Mouse (Mus musculus) left cerebral cortex, postnatal 36 days (tissue): ENCODE results near the gene Prkaa1. TPM values are rescaled to one million over a fixed set of nuclear protein-coding genes. Genes with fewer than 3 reads are reported as not detected.
"Not testable (repeated sequence)": the region's sequence is repeated elsewhere in the genome, so short reads cannot be mapped to it uniquely, and the experiment has no call there.

Experiments used
- DNase-seq, 2 experiments: peaks; one replicate each; pipeline ENCODE4 v3.0.0; 2021 to 2022; ENCODE audit warnings: low spot score in 2 of 2, mixed read lengths in 1 of 2
- intact Hi-C: fragments of 180-260 bp; cut with DNase I; formaldehyde crosslinking; loops from one replicate; pipeline ENCODE4 v1.15.1; 2025
- total RNA-seq, 2 experiments: library from RNA; stranded (reverse); gene quantifications; 2 replicates each; pipeline ENCODE4 v1.2.3; 2021

The Prkaa1 gene
- total RNA-seq, 2 experiments from 2014 or later = 18.9 to 20.5 TPM

DNA sequence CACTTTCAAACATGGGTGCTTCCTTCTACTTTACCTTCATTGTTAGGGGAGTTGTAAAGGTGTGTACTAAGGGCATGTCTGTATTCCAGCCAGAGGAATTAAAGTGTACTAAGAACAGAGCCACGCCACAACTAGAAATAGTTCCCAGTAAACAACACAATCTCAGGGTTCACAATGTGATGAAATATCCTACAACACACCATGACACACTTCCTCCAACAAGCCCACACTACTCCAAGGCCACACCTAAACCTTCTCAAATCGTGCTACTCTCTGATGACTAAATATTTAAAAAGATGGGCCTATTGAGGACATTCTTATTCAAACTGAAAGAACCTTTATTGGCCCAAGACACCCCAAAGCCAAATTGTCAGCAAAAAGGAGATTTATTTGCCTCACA is 16.2 kb upstream of the Prkaa1 start:
- intact Hi-C loops = no loop called here
- no peak for DNase-seq

DNA sequence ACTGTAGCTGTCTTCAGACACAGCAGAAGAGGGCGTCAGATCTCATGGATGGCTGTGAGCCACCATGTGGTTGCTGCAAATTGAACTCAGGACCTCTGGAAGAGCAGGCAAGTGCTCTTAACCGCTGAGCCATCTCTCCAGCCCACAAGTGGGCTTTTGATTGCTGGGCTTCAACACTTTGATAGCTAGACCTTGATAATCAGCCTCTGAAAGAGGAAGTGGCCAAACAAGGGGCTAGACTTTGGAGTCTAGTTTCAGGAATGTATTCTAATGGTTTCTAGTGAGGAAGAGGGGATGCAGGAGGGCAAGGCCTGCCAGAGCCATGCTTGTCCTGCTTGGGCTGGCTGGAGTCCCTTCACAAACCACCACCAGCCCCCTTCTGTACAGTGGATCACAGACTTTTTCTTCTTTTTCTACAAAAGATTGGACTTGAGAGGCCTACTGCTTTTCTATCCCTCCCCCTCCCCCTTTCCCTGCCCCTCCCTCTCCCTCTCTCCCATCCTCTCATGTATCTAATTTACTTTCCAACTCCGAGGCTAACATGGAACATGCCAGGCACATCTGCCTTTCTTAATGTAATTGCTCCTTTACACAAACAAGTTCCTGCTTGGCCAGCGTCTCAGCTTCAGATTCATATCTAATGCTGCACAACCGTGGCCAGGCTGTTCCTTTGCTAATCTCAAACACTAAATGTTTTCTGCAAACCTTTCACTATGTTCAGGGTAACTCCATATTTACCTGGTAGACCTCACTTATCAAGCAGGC is 15.3 kb upstream of the Prkaa1 start:
- no peak for DNase-seq
- intact Hi-C loops = no loop called here

DNA sequence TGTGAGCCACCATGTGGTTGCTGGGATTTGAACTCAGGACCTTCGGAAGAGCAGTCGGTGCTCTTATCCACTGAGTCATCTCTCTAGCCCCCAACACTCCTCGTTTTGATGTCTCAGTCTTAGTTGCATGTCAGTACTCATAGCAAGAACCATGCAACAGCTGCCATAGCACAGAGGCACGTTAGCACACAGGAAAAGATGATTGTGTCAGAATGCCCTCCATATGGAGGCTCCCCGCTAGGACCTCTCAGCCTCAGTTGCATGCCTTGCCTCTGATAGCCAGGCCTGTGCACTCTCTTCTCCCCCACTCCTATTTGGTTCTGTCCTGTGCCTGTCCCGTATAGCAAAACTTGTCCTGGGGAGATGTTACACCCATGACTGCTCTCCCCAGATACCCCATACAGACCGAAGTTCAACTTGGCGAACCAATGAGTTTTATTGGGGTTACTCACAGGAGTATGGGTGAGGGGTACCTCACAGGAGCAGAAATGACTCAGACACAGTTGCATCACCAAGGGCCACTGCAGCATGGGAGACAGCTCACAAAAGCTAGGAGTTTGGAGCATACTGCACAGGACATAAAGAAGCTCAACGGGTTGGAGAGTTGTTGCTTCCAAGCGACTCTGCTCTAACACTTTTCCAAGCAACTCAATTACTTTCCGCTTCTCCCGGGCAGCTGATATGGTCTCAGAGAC is 14.4 kb upstream of the Prkaa1 start:
- intact Hi-C loops = no loop called here
- no peak for DNase-seq

- DNase-seq, intact Hi-C loops: not testable (repeated sequence)
Observed at GRCm38 (mm10) chr15:5130887-5131668, 12.6 kb upstream of the Prkaa1 start.

- no peak for DNase-seq
- intact Hi-C loops = no loop called here
Observed at GRCm38 (mm10) chr15:5133301-5133700, 10.4 kb upstream of the Prkaa1 start.

GRCm38 (mm10) chr15:5134179-5134578 is 9.5 kb upstream of the Prkaa1 start:
- no peak for DNase-seq
- intact Hi-C loops = no loop called here

DNA sequence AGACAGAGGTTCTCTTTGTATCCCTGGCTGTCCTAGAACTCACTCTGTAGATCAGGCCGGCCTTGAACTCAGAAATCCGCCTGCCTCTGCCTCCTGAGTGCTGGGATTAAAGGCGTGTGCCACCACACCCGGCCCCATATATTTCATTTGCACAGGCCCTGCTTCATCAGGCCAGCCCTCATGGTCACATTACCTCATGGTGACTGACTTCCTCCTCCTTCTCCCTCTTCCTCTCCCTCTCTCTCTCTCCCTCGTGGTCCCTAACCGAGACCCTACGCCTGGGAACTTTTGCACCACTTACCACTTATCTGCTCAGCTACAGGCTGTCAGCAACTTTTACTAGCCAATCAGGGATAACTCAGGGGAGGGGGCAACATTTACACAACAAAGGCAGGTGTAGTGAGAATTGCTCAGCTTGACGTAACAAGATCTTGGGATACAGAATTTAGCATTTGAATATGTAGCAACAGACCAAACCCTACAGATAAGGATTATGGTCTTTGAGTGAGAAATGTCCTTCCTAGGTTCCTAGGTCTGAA is 8.6 kb upstream of the Prkaa1 start:
- DNase-seq = no peak

GRCm38 (mm10) chr15:5138021-5138856 is 5.4 kb upstream of the Prkaa1 start:
- no peak for DNase-seq
- intact Hi-C loops = no loop called here

More for the DNA sequence above, 8.6 kb upstream of the Prkaa1 start:
- intact Hi-C loops = no loop called here

DNA sequence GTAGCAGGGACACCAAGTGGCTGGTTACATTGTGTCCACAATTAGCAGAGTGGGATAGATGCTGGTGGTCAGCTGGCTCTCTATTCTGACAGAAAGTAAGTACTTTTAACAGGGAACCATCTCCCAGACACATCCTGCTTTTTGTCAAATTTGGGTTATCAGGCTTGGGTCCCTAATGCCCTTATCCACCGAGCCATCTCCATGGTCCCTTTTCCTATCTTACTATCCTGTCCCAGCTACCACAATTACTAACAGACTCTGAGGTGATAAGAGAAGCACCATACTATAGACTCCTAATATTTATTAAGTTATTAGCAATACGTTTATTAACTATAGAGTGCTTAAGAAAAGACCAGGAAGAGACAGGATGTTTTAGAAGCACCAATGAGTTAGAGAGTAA is 4.3 kb upstream of the Prkaa1 start:
- DNase-seq = no peak
- intact Hi-C loops = no loop called here

DNA sequence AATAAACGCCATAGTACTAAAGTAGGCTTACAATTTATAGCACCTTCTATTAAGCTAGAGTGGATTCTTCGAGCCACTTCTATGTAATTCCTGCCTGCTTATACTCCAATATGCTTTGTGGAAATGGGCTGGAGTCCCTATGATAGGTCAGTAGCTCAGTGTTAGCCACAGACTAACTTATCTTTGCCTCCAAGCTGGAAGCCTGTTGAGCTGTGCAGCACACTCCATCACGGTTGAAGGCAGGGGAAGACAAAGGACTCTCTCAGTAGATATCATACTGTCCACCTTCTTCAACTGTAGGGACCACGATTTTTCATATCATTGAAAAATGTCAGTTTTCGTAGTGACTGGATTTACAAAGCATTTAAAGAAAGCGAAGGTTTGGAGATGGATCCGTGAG is 3.8 kb upstream of the Prkaa1 start:
- intact Hi-C loops = loop anchor here (5.0 kb wide), 3 partner anchors 47 to 1567 kb away; partner anchors contain the start of genes Ghr, Rictor and Ttc33
- no peak for DNase-seq

- intact Hi-C loops = loop anchor here (5.0 kb wide), 3 partner anchors 47 to 1567 kb away; partner anchors contain the start of genes Ghr, Rictor and Ttc33
- no peak for DNase-seq
Observed at GRCm38 (mm10) chr15:5140357-5140756, 3.3 kb upstream of the Prkaa1 start.

DNA sequence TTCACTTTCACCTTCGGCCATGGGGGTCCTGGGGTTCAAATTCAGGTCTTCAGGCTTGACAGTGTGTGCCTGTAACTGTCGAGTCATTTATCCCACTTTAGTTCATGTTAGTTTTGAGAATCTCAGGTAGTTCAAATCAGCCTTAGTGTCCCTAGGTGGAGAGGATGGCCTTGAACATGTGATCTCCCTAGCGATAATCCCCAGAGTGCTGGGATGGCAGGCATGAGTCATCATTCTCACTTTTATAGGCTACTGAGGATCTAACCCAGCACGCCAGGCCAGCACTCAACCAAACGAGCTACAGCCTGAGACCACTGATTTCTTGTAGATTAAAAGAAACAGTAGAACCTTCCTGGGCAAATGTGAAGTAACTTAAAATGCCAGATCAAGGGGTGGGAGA is 1.6 kb upstream of the Prkaa1 start:
- intact Hi-C loops = loop anchor here (2.0 to 5.0 kb wide), 4 partner anchors 25 to 1565 kb away; partner anchors contain the start of genes Ghr, Rictor, Rpl37 and Ttc33
- DNase-seq = no peak

- intact Hi-C loops = loop anchor here (2.0 to 5.0 kb wide), 4 partner anchors 26 to 1565 kb away; partner anchors contain the start of genes Ghr, Rictor, Rpl37 and Ttc33
- DNase-seq = no peak
Observed at GRCm38 (mm10) chr15:5142714-5143113, 947 bp upstream of the Prkaa1 start.

DNA sequence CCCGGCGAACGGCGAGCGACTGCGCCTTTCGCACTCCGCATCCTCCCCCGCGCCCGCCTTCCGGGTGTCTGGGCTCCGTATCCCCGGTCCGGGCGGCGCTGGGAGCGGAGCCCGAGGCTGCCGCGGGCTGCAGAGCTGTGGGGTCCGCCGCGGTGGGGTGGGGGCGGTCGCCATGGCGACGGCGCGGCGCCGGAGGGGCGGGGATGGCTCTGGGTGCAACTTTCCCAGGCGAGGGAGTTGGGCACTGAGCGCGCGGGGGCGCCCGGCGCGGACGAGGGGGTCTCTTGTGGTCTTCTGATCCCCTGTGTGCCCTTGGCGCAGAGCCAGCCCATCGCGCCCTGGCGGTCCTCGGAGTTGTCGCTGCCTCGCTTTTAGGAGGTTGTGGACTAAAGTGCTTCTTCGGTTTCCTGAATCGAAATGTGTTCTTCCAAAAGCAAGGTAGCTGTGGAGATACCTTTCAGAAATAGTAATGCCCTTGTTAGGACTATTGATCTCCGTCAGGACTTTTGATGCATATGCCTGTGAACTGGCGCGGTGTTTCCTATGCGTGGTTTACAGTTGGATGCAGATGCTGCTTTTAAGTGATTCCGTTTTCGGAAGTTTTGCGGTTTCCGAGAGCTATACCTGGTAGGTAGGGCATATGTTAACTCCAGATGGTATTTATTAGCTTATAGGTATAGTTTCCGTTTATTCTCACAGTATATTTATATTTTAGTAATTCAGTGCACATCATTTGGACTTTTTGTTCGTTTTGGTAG is 539 bp downstream of the Prkaa1 start:
- intact Hi-C loops = loop anchor here (5.0 kb wide), 3 partner anchors 43 to 1563 kb away; partner anchors contain the start of genes Ghr, Rictor and Ttc33
- DNase-seq = peak in 1 of 2 experiments; percentile 83

- no peak for DNase-seq
- intact Hi-C loops = no loop called here
Observed at GRCm38 (mm10) chr15:5145196-5145945, 1.7 kb downstream of the Prkaa1 start.

DNA sequence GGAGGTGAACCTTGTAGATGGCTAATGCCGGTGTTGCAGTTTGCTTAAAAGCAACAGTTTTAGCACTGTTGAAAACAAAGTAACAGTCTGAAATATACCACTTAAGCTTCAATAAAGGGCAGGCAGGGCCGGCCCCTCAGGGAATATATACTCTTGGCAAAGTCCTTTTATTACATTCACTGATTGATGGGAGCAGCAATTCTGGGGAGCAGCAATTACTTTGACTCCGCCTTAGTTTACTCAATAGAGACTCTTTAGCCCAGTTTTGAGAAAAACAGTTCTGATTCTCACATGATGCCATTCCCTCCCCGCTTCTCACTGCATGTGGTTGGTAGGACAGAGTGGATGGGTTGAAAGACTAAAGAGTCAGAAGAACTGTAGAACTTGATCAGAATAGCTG is 5.5 kb downstream of the Prkaa1 start:
- DNase-seq = no peak
- intact Hi-C loops = no loop called here

GRCm38 (mm10) chr15:5152171-5152570 is 8.5 kb downstream of the Prkaa1 start:
- intact Hi-C loops = no loop called here

More at GRCm38 (mm10) chr15:5152171-5152570, 8.5 kb downstream of the Prkaa1 start:
- no peak for DNase-seq
